Mouse (Mus musculus) lung, postnatal 4 days (tissue): ENCODE results near the gene Mrgprh.
"Not testable (repeated sequence)": the region's sequence is repeated elsewhere in the genome, so short reads cannot be mapped to it uniquely, and the experiment has no call there.

ENCODE experiments used
- DNase-seq, 2 experiments: peaks; one replicate each; pipeline ENCODE4 v3.0.0; 2021

Gene Mrgprh

DNA sequence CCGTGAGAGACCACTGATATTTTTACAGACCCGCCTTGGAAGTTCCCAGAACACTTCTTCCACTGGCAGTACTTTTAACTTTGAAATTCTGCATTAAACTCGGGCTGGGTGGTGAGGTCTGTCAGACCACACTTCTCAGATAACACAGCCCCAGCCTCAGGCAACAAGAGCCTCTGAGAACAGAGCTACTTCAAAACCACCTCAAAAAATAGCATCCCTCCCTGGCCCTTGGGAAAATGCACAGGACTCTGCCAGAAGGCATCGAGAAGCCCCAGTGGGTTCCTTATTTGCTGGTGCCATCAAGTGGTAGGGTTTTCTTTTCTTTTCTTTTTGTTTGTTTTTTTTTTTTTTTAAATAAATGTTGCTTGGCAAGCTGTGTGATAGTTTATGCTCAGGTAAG lies 7.2 kb upstream of the Mrgprh start:
- no peak for DNase-seq

DNA sequence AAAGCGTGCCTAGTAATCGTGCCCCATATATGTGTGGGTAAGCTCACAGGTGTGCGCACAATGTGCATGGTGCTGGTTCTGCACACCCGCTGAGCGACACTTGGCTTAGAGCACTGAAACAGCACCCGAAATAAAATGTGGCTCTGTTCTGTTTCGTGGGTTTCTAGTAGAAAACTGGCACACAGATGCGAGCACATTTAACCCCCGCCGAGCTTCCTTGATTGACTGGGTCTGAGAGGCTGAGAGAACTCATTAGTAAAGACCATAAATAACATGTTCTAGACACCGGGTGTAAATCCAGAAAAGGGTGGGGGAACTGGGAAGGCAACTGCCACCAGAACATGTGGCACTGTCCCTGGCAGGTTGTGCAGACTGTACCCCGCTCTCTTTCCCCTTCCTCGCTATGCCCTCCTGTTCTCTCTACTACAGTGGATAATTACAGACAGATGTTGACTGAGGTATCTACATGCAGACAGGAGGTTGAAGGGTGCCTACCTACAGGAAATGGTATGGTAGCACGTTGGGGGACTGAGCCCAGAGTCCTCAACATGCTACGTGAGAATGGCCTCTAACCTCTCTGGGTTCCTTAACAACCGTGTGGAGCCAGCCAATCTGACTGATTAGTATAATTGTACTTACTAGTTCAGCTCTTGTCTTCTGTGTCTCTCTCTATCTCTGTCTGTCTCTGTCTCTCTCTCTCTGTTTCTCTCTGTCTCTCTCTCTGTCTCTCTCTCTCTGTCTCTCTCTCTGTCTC lies 3.4 kb upstream of the Mrgprh start:
- DNase-seq = no peak

DNA sequence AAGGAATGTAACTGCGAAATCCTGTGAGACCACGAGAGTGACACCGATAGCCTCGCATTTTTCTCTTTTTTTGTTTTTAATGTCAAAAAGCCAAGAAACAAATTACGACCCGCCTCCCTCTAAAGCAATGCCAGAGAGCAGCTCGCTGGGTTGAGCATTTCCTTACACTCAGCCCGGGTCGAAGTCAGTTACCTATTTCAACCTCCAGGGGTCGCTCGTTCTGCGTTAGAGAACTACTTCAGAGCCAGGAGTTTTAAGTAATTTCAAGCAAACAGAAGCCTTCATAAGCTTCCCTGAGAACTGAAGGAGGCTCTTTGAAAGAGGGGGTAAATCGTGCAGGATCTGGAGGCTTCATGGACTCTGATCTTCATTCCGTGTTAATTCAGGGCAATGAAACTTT lies 4.3 kb downstream of the Mrgprh start:
- peak; percentile 72 to 87 for DNase-seq

GRCm38 (mm10) chr17:12881216-12881615 lies 5.4 kb downstream of the Mrgprh start:
- no peak for DNase-seq

DNA sequence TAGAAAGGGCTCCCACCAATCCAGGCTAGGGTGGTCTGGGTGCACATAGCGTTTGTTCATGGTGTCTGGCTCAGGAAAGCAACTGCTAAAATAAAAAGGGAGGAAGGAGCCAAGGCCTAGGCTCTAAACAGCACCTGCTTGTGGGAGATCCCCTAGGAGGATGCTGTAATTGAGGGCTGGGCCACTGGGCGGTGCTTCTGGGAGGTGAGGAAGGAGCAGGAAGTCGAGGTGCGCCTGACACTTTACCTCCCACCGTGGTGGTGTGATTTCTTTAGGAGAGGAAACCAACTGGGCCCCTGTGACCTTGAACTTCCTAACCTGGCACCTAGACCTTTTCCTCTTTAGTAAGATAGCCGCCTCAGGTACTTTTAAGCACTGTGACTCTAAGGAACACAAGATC lies 10.8 kb downstream of the Mrgprh start:
- peak in 1 of 2 experiments; percentile 25 for DNase-seq

DNA sequence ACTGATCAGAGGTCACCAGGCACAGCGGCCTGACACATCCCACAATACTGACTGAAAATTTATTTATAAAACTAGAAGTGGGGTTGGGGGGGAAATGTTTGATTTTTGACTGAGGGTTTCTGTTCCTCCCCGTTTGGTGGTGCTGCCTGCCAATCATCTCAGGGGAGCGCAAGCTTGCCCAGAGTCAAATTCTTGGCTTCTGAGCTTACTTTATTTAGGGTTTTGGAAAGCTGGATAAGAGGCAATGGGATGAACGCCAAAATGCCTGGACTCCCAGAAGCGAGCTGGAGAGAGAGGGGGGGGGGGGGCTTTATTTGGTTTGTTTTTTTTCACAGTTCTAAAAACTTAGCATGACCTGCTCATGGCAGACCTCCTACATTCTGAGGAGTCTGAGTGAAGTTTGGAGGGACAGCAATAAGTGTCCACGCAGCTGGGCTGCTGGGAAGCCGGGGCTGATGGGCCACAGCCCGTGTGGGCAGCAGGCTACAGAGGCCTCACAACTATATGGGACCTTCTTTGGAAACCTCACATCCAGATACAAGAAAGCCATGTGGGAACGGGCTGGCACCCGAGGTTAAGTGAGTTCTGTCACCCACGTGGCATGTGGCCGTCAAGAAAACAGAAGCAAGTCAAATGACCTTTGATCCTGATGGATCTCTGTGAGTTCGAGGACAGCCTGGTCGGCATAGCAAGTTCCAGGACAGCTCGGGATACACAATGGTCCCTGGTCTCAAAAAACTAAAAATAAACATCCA lies 11.4 kb downstream of the Mrgprh start:
- DNase-seq = peak in 1 of 2 experiments; percentile 37

- no peak for DNase-seq
Measured at GRCm38 (mm10) chr17:12891054-12891453, 15.2 kb downstream of the Mrgprh start.

DNA sequence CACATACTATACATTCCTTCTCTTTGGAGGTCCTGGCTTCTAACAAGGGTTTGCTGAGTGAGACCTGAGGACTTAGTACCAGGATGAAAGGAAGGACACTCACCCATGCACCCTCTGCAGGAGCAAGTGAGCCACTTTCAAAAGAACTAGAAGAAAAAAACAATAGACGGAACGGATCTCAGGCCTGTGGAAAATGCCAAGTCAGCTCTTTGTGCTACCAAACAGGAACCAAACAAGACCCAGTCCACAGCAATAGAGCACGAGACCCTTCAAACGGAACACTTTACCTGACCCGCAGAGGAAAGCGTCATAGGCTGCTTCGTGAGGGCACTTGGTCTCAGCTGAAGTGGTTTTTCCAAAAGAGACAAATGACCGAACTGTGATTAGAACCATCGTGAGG lies 16.2 kb downstream of the Mrgprh start:
- no peak for DNase-seq

GRCm38 (mm10) chr17:12897674-12898073 lies 21.8 kb downstream of the Mrgprh start:
- no peak for DNase-seq

GRCm38 (mm10) chr17:12898607-12899006 lies 22.8 kb downstream of the Mrgprh start:
- not testable (repeated sequence) for DNase-seq

DNA sequence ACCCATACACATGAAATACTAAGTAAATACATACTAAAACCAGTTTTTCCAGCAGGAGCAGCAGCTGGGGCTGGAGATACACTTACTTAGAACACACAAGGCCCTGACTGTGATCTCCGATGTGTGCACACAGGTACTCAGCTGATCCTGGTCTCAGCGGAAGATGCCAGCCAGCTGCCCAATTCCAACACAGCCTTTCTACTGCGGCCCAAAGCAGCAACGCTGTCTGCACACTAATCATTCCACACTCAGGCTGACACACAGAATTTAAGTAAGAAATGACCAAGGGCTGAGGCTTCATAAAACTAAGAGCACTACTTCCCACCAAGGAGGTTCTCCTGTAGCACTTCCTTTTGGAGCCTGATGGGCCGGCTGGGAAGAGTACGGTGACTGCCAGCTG lies 26.5 kb downstream of the Mrgprh start:
- DNase-seq = no peak

- DNase-seq = peak in 1 of 2 experiments; percentile 41
Measured at GRCm38 (mm10) chr17:12903372-12904333, 27.8 kb downstream of the Mrgprh start.

DNA sequence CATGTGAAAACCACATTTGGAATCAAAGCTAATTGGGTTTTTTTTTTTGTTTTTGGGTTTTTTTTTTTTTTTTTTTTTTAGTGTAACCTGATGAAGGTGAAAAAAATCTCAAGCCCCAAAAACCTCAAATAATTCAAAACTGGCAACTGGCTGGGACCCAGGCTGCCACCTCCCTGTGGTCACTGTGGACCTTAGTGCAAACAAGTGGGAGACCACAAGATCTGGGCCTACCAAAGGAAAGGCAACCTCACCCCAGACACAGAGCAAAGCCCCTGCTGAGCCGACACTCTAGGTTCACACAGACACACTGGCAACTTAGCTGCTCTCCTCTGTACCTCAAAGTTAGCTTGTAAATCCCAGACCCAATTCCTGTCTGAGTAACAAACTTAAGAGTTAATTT lies 28.5 kb downstream of the Mrgprh start:
- no peak for DNase-seq

DNA sequence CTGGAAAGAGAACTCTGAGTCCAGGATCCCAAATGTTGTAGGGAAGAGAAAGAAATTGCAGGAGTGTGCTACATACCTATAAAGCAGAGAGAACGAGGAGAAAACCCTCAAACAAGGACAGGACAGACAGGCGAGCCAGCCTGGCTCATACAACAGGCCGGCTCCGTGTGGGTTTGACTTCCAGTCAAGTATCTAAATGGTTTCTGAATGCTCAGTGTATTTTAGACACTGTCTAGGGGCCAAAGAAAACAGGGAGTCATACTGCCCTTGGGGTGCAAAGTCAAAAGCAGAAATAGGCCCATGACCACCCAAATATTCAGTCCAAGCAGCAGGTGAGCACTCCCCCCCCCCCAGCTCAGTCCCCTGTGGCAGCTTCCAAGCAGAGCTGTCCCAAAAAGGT lies 30.0 kb downstream of the Mrgprh start:
- DNase-seq = no peak

DNA sequence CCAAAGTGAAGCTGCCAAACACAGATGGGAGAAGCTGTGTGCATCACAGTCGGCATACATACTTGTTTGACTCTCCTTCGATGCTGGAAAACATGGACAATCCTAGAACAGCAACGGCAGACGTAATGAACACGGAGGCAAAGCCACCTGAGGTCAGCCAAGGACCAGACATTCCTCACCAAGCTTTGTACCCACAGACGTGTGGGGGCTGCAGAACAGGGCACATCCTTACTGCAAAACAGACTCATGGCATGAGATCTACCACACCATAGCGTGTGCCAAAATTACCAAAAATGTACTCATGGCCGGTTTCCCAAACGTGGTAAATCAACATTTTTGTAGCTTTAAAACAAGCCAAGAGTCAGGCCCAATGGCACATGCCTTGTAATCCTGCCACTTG lies 30.6 kb downstream of the Mrgprh start:
- DNase-seq = no peak

GRCm38 (mm10) chr17:12909361-12910280 lies 33.8 kb downstream of the Mrgprh start, which contains the start of gene Pnldc1:
Gene Pnldc1, minus strand, starts transcription at chr17:12910230.
- DNase-seq = no peak

- DNase-seq = no peak
Measured at GRCm38 (mm10) chr17:12910391-12910790, 34.6 kb downstream of the Mrgprh start.

DNA sequence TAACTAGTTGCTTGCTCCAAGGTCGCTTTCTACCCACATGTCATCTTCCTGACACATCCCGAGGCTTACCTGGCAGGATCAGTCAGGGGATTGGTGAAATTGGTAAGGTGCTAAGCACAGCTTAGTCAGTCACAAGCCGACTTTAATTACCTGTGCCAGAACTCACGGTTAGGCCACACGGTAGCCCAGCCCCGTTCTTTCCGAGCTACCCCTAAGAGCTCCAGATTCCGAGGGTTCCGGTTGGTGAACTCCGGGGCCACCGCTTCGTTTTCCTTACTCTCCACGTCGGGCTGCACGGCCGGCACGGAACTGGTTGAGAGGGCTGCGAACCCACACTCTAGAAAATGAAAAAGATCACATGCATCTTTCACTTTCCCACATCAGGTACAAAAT lies 39.6 kb downstream of the Mrgprh start, which contains the start of gene Tcp1:
Gene Tcp1, plus strand, starts transcription at position 214 of the 393 bp plus-strand sequence.
- DNase-seq = peak in 1 of 2 experiments; percentile 34

DNA sequence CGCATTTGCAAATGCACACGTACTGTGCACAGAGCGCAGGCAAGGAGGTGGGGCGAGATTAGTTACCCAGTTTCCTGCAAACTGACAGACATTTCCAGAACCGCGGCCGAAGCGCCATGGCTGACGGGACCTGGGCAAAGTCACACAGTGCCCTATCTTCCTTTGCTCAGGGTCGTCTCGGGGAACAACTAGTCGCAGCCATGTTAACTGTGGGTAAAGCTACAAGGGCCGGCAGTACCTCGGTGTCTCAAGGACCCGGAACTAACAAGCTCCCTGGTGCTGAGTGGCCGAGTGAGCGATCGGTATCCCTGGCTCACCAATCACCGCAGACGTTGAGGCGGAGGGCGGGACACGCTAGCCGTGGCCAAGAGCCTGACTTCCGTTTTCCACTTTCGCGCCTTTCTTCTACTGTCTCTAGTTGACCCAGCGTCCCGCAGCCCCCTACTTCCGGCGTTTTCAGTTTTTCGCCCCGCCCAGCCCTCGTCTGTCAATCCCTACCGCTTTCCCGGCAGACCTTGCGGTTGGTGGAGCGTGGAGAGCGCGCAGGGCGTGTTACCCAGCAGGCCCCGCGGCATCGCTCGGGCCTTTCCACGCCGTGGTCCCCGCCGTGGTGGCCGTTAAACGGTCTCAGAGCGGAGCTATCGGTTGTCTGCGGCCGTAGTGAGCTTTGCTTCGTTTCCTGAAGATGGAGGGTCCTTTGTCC lies 40.2 kb downstream of the Mrgprh start, which contains the start of gene Mrpl18:
Gene Mrpl18, minus strand, starts transcription at position 465 of the 703 bp plus-strand sequence.
- DNase-seq = peak; percentile 99 to 100

DNA sequence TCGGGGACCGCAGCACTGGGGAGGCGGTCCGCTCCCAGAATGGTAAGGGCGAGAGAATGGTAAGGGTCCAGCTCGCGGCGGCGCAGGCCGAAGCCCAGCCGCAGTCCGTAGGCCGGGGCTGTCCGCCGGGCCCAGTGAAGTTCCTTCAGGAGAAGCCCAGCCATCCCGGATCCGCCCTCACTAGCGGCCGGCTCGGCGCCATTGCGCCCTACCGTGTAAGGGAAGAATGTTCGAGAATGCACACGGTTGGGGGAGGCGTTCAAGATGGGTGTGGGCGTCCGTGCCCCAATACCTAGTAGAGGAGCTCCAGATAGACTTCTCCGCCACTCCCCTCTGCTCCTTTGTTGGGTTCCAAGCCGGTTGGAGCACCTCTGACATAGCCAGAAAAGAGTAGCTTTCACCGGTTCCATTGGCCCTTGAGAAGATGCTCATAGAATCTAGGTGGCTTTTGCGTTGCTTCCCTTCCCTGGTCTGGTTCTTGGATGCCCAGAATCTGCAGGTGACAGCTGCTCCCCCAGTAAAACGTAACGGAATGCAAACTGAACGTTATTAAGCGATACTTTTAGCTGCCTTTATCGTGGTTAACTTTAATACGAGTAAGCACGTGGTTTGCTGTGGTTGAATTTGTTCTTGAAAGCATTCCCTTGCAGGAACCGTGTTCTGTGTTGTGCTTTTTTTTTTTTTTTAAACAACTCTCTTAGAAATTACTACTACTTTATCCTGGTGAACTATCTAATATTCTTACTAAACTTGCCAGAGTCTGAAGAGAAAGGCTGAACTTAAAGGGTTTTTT lies 41.0 kb downstream of the Mrgprh start:
- DNase-seq = no peak
